Mouse (Mus musculus) liver, embryonic 14.5 days (tissue): Measurements from ENCODE around the gene Hdac9.

Source experiments
- CTCF ChIP-seq: IDR thresholded peaks from 2 replicates; pipeline ENCODE4 v1.5.1; 2016; ENCODE audit warnings: antibody characterized with exemption, low read depth, control low read depth
- EP300 ChIP-seq: IDR thresholded peaks from 2 replicates; pipeline ENCODE4 v1.6.1; 2016; ENCODE audit warnings: antibody characterized with exemption, low read depth

DNA sequence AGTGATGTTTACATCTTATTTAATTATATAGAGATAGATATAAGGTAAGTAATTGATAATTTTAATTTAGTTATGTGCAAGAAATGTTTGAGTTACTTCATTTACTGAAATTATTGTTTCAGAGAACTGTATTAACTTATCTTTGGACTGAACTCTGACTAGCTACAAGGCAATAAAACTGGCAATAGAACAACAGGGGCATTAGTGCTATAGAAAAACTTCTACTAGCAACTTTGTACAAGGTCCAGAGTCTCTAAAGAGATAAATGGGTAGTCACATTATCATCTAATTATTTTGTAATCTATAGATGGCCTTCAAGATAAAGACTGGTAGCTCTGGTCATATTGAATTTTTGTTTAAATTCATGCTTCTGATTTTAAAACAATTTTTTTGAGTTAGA, 632.0 kb downstream of the Hdac9 start:
- TF ChIP-seq CTCF, result no peak
- TF ChIP-seq EP300, result no peak
